Mouse (Mus musculus) stomach, embryonic 16.5 days (tissue): ENCODE results near the gene Zfp825. TPM values are rescaled to one million over a fixed set of nuclear protein-coding genes. Genes with fewer than 3 reads are reported as not detected.

Experiments used
- polyA plus RNA-seq: library from polyadenylated mRNA; unstranded; fragments of >200 nt; fragmentation: Nextera tagmentation; extraction: Ambion mirVana; gene quantifications from 2 replicates; pipeline ENCODE4 v1.2.1, GENCODE M21; 2015

The Zfp825 gene
- polyA plus RNA-seq, 1 experiment from 2014 or later = 15.7 TPM

Other genes with a start within 250 kb of the Zfp825 start
- 0.28 and 0.72 TPM in 2 replicates for gene Ahrr, start 201.7 kb downstream of the Zfp825 start, polyA plus RNA-seq
- gene Pdcd6, start 176.4 kb downstream of the Zfp825 start, polyA plus RNA-seq = 153 and 164 TPM in 2 replicates
- gene Sdha, start 143.7 kb downstream of the Zfp825 start, polyA plus RNA-seq = 273 and 292 TPM in 2 replicates
- 53.2 and 60.8 TPM in 2 replicates for gene Ccdc127, start 143.7 kb downstream of the Zfp825 start, polyA plus RNA-seq
- not detected in 2 replicates for gene Lrrc14b, start 130.0 kb downstream of the Zfp825 start, polyA plus RNA-seq
- gene Zfp72, start 103.2 kb downstream of the Zfp825 start, polyA plus RNA-seq = 5.4 and 5.5 TPM in 2 replicates
- gene Ftl1-ps1, start 94.3 kb downstream of the Zfp825 start, polyA plus RNA-seq = 71.9 and 216 TPM in 2 replicates
- gene Erap1, start 145.6 kb upstream of the Zfp825 start, polyA plus RNA-seq = 30.2 and 33.2 TPM in 2 replicates